6 mouse cellular contexts compared by ENCODE assay signal in the genomic region with DNA sequence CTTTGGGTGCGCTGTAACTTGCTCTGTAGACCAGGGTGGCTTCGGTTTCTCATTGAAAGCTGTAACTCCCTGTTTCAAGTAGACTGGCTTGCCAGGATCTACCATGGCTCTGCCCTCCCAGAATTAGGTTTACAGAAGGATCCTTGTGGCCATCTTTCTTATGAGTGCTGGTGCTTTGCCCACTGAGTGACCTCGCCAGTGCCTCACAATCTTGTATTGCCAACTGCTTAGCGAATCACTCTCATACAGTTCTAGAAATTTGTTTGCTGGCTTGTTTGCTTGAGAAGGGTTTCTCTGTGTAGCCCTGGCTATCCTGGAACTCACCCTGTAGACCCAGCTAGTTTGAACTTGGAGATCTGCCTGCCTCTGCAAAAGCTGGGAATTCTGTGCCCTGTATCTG.
"Had no signal": no experiment of that assay in that cellular context is flagged by ENCODE, and none has a peak within 500 bp of the region (broad histone marks: within the 10 kb centered on the region; RNA-seq: fewer than 3 reads in every experiment).

No protein-coding gene starts in this region.

- H3K4me3 ChIP-seq: liver, embryonic 15.5 days; midbrain, embryonic 13.5 days had no signal

- H3K27ac ChIP-seq: liver, embryonic 15.5 days; midbrain, embryonic 13.5 days had no signal

- H3K9ac ChIP-seq: liver, embryonic 15.5 days; midbrain, embryonic 13.5 days had no signal

- ATAC-seq: midbrain, embryonic 13.5 days had no signal

- DNase-seq: kidney, adult 8-10 months; kidney, postnatal 25 days; right cerebral cortex, adult 18-20 months had no signal

- H3K27me3 ChIP-seq: liver, embryonic 15.5 days; midbrain, embryonic 13.5 days had no signal

- H3K4me2 ChIP-seq: liver, embryonic 11.5 days; liver, embryonic 15.5 days; midbrain, embryonic 13.5 days had no signal

- H3K9me3 ChIP-seq: liver, embryonic 15.5 days; midbrain, embryonic 13.5 days had no signal

- H3K36me3 ChIP-seq: liver, embryonic 15.5 days; midbrain, embryonic 13.5 days had no signal
